Mouse (Mus musculus) cerebellum, adult 2 months (tissue): Measurements from ENCODE around the gene Olfr767. TPM values are rescaled to one million over a fixed set of nuclear protein-coding genes. Genes with fewer than 3 reads are reported as not detected.
"Not testable (repeated sequence)": the region's sequence is repeated elsewhere in the genome, so short reads cannot be mapped to it uniquely, and the experiment has no call there.

Source experiments
- DNase-seq, 2 experiments: peaks; one replicate each; pipeline ENCODE4 v3.0.0; 2021
- H3K27ac ChIP-seq: fragments of 200-500 bp; 2 replicates; pipeline ENCODE4 v1.5.1; 2012; ENCODE audit warnings: low read length, control low read depth, inconsistent platforms; ENCODE audit not compliant: insufficient read depth
- H3K27me3 ChIP-seq: fragments of 200-500 bp; 2 replicates; pipeline ENCODE4 v1.6.1; 2012; ENCODE audit warnings: inconsistent platforms, mild to moderate bottlenecking, low read length, moderate library complexity; ENCODE audit not compliant: control insufficient read depth, insufficient read depth
- H3K4me1 ChIP-seq: fragments of 200-500 bp; 2 replicates; pipeline ENCODE4 v1.6.1; 2011; ENCODE audit warnings: low read length; ENCODE audit not compliant: control insufficient read depth, insufficient read depth
- H3K4me3 ChIP-seq: fragments of 200-500 bp; replicated peaks from 2 replicates; pipeline ENCODE3; 2011; ENCODE audit warnings: mild to moderate bottlenecking, low read depth, low read length, control low read depth; ENCODE audit not compliant: insufficient read depth
- CTCF ChIP-seq: fragments of 200-500 bp; IDR thresholded peaks from 2 replicates; pipeline ENCODE4 v1.5.1; 2011; ENCODE audit warnings: low read depth, mild to moderate bottlenecking, control low read depth, low read length, moderate library complexity, borderline replicate concordance; ENCODE audit not compliant: insufficient read depth
- POLR2A ChIP-seq: fragments of 200-500 bp; IDR thresholded peaks from 2 replicates; pipeline ENCODE4 v1.6.1; 2011; ENCODE audit warnings: low read length, control low read depth, borderline replicate concordance; ENCODE audit not compliant: insufficient read depth
- WGBS: fragments of 180-500 bp; shearing (Covaris S2); methylation state at CpG from one replicate; pipeline ENCODE4 v1.1.7; 2018; 5-methylcytosine and 5-hydroxymethylcytosine counted together
- polyA plus RNA-seq: library from polyadenylated mRNA; depleted of rRNA; stranded (reverse); fragments of >200 nt; gene quantifications from 2 replicates; pipeline ENCODE4 v1.2.3, GENCODE M21; 2012; rRNA removed

Olfr767 gene
- polyA plus RNA-seq: not detected in 2 replicates

GRCm38 (mm10) chr10:129082810-129083209, at the start of gene Olfr767:
Gene Olfr767, minus strand, starts transcription at chr10:129082910.
- not testable (repeated sequence) for H3K27me3 ChIP-seq, DNase-seq, H3K4me1 ChIP-seq, H3K4me3 ChIP-seq, H3K27ac ChIP-seq

GRCm38 (mm10) chr10:129117761-129118160, 35.1 kb upstream of the Olfr767 start, which contains the start of gene Olfr769:
Gene Olfr769, minus strand, starts transcription at chr10:129117861.
- Histone ChIP-seq H3K27ac (no peak within 1 kb of the TSS), H3K4me1 (no peaks in the 10 kb centered on the region), H3K27me3 (no peaks in the 10 kb centered on the region), H3K4me3 (no peak within 1 kb of the TSS)
- 81% methylated on average over 2 of the region's 2 CpGs for WGBS
- DNase-seq: no peak
- TF ChIP-seq POLR2A: no peak
- no peak for TF ChIP-seq CTCF

GRCm38 (mm10) chr10:129115146-129115545, 32.4 kb upstream of the Olfr767 start:
- Histone ChIP-seq H3K27me3 (no peaks in the 10 kb centered on the region), H3K4me3 (no peak overlapping the region), H3K4me1 (no peaks in the 10 kb centered on the region), H3K27ac (no peak overlapping the region)
- no peak for DNase-seq
- TF ChIP-seq POLR2A (no peak), CTCF (no peak)
- 94% methylated on average over 3 of the region's 3 CpGs for WGBS

GRCm38 (mm10) chr10:129101231-129101630, 18.5 kb upstream of the Olfr767 start:
- no peak for DNase-seq
- Histone ChIP-seq H3K4me3 (no peak overlapping the region), H3K27ac (no peak overlapping the region), H3K4me1 (no peaks in the 10 kb centered on the region), H3K27me3 (no peaks in the 10 kb centered on the region)
- no peak for TF ChIP-seq CTCF
- TF ChIP-seq POLR2A: no peak
- 34% methylated on average over 3 of the region's 3 CpGs for WGBS

DNA sequence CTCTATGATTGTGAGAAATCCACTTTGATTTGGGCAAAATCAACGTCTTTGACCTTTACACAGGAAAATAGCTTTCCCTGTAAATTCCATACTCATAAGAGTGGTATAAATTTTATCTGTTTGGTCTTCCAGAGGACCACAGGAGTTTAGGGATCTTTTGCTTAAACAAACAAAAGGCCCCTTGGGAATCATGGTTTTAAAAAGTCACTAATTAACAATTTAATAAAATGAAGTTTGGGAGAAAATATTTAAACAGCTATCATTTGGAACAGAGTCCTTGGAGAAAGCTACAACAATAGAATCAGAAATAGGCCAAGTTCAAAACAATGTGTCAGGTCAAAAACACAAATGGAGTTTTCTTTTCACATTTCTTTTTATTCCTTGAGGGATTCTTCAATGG, 16.6 kb upstream of the Olfr767 start, which contains the start of gene Olfr768:
Gene Olfr768 (minus strand): TSS at position 101 of the 400 bp plus-strand sequence.
- DNase-seq: no peak
- no peaks in the 10 kb centered on the region for H3K27me3 ChIP-seq
- no peaks in the 10 kb centered on the region for H3K4me1 ChIP-seq
- H3K27ac ChIP-seq: no peak within 1 kb of the TSS
- no peak within 1 kb of the TSS for H3K4me3 ChIP-seq
- 81% methylated on average over 1 of the region's 1 CpGs for WGBS
- no peak for TF ChIP-seq CTCF
- TF ChIP-seq POLR2A: no peak

- TF ChIP-seq POLR2A (no peak), CTCF (no peak)
- Histone ChIP-seq H3K4me1 (no peaks in the 10 kb centered on the region), H3K27ac (no peak within 1 kb of the TSS), H3K27me3 (no peaks in the 10 kb centered on the region), H3K4me3 (no peak within 1 kb of the TSS)
- 83% methylated on average over 2 of the region's 2 CpGs for WGBS
- DNase-seq: no peak
Measured at GRCm38 (mm10) chr10:129068877-129069276, 13.8 kb downstream of the Olfr767 start, which contains the start of gene Olfr766-ps1. Gene Olfr766-ps1, minus strand, starts transcription at chr10:129068977.

- H3K27ac ChIP-seq, H3K27me3 ChIP-seq, H3K4me1 ChIP-seq, H3K4me3 ChIP-seq, DNase-seq: not testable (repeated sequence)
Measured at GRCm38 (mm10) chr10:129049898-129050297, 32.8 kb downstream of the Olfr767 start, which contains the start of gene Olfr765. Gene Olfr765, minus strand, starts transcription at chr10:129049998.

DNA sequence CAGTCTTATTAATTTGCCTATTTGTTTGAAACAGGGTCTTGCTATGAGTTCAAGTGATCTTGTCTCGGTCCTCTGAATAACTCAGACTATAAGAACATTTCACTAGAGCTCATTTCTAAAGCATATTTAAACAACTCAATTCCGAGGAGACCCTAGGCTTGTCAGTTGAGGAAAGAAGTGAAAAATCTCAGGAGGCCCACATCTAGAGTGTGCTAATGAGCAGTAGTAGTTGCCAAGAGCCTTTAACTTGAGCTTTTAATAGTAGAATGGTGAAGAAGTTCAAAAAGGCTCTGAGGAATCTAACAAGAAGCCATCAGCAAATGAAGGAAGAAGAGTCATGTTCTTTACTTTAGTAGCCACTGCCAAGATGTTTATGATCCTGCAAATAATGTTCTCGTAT, 42.9 kb downstream of the Olfr767 start, which contains the start of gene Olfr764-ps1:
Gene Olfr764-ps1 (minus strand): TSS at position 101 of the 400 bp plus-strand sequence.
- TF ChIP-seq CTCF (no peak), POLR2A (no peak)
- Histone ChIP-seq H3K27ac (no peak within 1 kb of the TSS), H3K27me3 (no peaks in the 10 kb centered on the region), H3K4me1 (no peaks in the 10 kb centered on the region), H3K4me3 (no peak within 1 kb of the TSS)
- no peak for DNase-seq
- WGBS: 74% methylated on average over 3 of the region's 3 CpGs

- WGBS: 79% methylated on average over 2 of the region's 2 CpGs
- Histone ChIP-seq H3K27ac (no peak overlapping the region), H3K4me1 (no peaks in the 10 kb centered on the region), H3K4me3 (no peak overlapping the region), H3K27me3 (no peaks in the 10 kb centered on the region)
- DNase-seq: no peak
- no peak for TF ChIP-seq POLR2A
- TF ChIP-seq CTCF: no peak
Measured at GRCm38 (mm10) chr10:129028343-129028742, 54.4 kb downstream of the Olfr767 start.
